ENCODE assay signal across 9 mouse cellular contexts in genomic region chr3:62458284-62459013, GRCm38 (mm10). TPM values are rescaled to one million over a fixed set of nuclear protein-coding genes. Genes with fewer than 3 reads are reported as not detected.
A peak's percentile ranks its signal among the peaks of the same experiment; 100 is the strongest.
DNase-seq lines count a peak whose midpoint lies in the region; ATAC-seq and TF ChIP-seq lines count a peak whose summit lies in the region.
"Had no signal": no experiment of that assay in that cellular context is flagged by ENCODE, and none has a peak within 500 bp of the region (broad histone marks: within the 10 kb centered on the region; RNA-seq: fewer than 3 reads in every experiment).

No protein-coding gene starts in this region.

- TF ChIP-seq EP300 in MEL (IDR thresholded peaks at IDR 0.05; ENCODE audit: low read depth in 1 of 2, low read length in 2 of 2): no peak
- TF ChIP-seq EP300 in lung, postnatal 0 days (IDR thresholded peaks at IDR 0.05): no peak

- TF ChIP-seq CTCF in MEL (IDR thresholded peaks at IDR 0.05 in 2 of 3, conservative IDR thresholded peaks at IDR 0.05 in 1 of 3; ENCODE audit: control insufficient read depth in 1 of 3, insufficient read depth in 1 of 3, low read depth in 2 of 3, low read length in 3 of 3, poor library complexity in 1 of 3, severe bottlenecking in 1 of 3): peak; percentile 57 to 62 (median 62)
- peak; percentile 88 for TF ChIP-seq CTCF in lung, postnatal 0 days (IDR thresholded peaks at IDR 0.05)

- H3K27ac ChIP-seq in MEL (ENCODE audit: control insufficient read depth, low read depth, low read length): no peak overlapping the region
- H3K27ac ChIP-seq in forebrain, embryonic 14.5 days (ENCODE audit: low read depth, low read length): no peak overlapping the region
- H3K27ac ChIP-seq in hindbrain, embryonic 10.5 days: no peak overlapping the region
- H3K27ac ChIP-seq in lung, postnatal 0 days (ENCODE audit: low read length): no peak overlapping the region
- H3K27ac ChIP-seq: heart, embryonic 15.5 days had no signal

- H3K4me1 ChIP-seq in MEL (ENCODE audit: control insufficient read depth in 1 of 2, insufficient read depth in 2 of 2, low read length in 2 of 2): peaks cover 0 to 5% of the 10 kb centered on the region in 2 experiments; a peak in 3 of 4 replicates
- H3K4me1 ChIP-seq in forebrain, embryonic 14.5 days (ENCODE audit: control insufficient read depth, insufficient read depth, low read length): peaks cover 19% of the 10 kb centered on the region
- peaks cover 21% of the 10 kb centered on the region for H3K4me1 ChIP-seq in hindbrain, embryonic 10.5 days (replicated peaks)
- H3K4me1 ChIP-seq in lung, postnatal 0 days (ENCODE audit: insufficient read depth, low read depth, low read length): peaks cover 3% of the 10 kb centered on the region; the same call in 1 of the 2 replicates
- H3K4me1 ChIP-seq: heart, embryonic 15.5 days had no signal

- TF ChIP-seq RAD21 in MEL (IDR thresholded peaks at IDR 0.05; ENCODE audit: low read depth, low read length): peak; percentile 42

- peaks cover 0 to 3% of the 10 kb centered on the region in 2 experiments; a peak in 2 of 4 replicates for H3K36me3 ChIP-seq in MEL (ENCODE audit: control insufficient read depth in 1 of 2, insufficient read depth in 2 of 2, low read length in 2 of 2)
- peaks cover 33% of the 10 kb centered on the region for H3K36me3 ChIP-seq in forebrain, embryonic 14.5 days (ENCODE audit: control insufficient read depth, insufficient read depth, low read length)
- H3K36me3 ChIP-seq in hindbrain, embryonic 10.5 days: peaks cover 45% of the 10 kb centered on the region
- peaks cover 14% of the 10 kb centered on the region; the same call in 1 of the 2 replicates for H3K36me3 ChIP-seq in lung, postnatal 0 days (ENCODE audit: insufficient read depth, low read length)

- DNase-seq in MEL (ENCODE audit: low read depth, low spot score): peak; percentile 55
- DNase-seq in c-Kit-positive CD71-positive TER-119-negative erythroid progenitor cells, embryonic 14.5 days (ENCODE audit: low read depth): peak; percentile 13
- DNase-seq in forebrain, embryonic 14.5 days (ENCODE audit: low spot score): peak; percentile 80
- DNase-seq in hindbrain, embryonic 10.5 days (ENCODE audit: low spot score): peak; percentile 59
- peak; percentile 40 to 78 for DNase-seq in layer of hippocampus, adult 18-20 months (ENCODE audit: low spot score in 2 of 2)
- DNase-seq in lung, postnatal 0 days (ENCODE audit: low spot score): peak; percentile 79
- peak; percentile 74 for DNase-seq in retina, postnatal 1 day
- peak; percentile 32 to 70 for DNase-seq in urinary bladder, postnatal 4 days (ENCODE audit: low spot score in 2 of 2)

- H3K9ac ChIP-seq in MEL (ENCODE audit: control insufficient read depth, low read depth, low read length, poor library complexity, severe bottlenecking): no peak overlapping the region
- H3K9ac ChIP-seq in forebrain, embryonic 14.5 days (ENCODE audit: low read length): no peak overlapping the region
- H3K9ac ChIP-seq in lung, postnatal 0 days (replicated peaks; ENCODE audit: low read depth): no peak overlapping the region
- H3K9ac ChIP-seq: heart, embryonic 15.5 days had no signal

- no peaks in the 10 kb centered on the region for H3K27me3 ChIP-seq in MEL (ENCODE audit: control insufficient read depth in 1 of 2, insufficient read depth in 2 of 2, low read length in 2 of 2)
- H3K27me3 ChIP-seq in forebrain, embryonic 14.5 days (replicated peaks; ENCODE audit: control insufficient read depth, insufficient read depth, low read length): no peaks in the 10 kb centered on the region
- H3K27me3 ChIP-seq in hindbrain, embryonic 10.5 days (ENCODE audit: insufficient read depth, poor library complexity, severe bottlenecking): no peaks in the 10 kb centered on the region
- H3K27me3 ChIP-seq in lung, postnatal 0 days (replicated peaks; ENCODE audit: insufficient read depth, low read length): no peaks in the 10 kb centered on the region
- H3K27me3 ChIP-seq: heart, embryonic 15.5 days had no signal

- TF ChIP-seq POLR2A in MEL (IDR thresholded peaks at IDR 0.05; ENCODE audit: control insufficient read depth in 1 of 2, insufficient read depth in 1 of 2, low read depth in 1 of 2, low read length in 2 of 2, poor library complexity in 1 of 2): no peak

- ATAC-seq in forebrain, embryonic 14.5 days: peak; percentile 75
- ATAC-seq in lung, postnatal 0 days: peak; percentile 78

- no peak overlapping the region for H3K4me3 ChIP-seq in MEL (ENCODE audit: control insufficient read depth in 1 of 2, insufficient read depth in 1 of 2, low read depth in 2 of 2, low read length in 2 of 2)
- H3K4me3 ChIP-seq in forebrain, embryonic 14.5 days (ENCODE audit: low read depth, low read length): no peak overlapping the region
- no peak overlapping the region for H3K4me3 ChIP-seq in hindbrain, embryonic 10.5 days
- H3K4me3 ChIP-seq in lung, postnatal 0 days (ENCODE audit: low read depth, low read length): no peak overlapping the region
- H3K4me3 ChIP-seq: heart, embryonic 15.5 days had no signal

- WGBS in forebrain, embryonic 14.5 days: 36% methylated on average over 6 of the region's 6 CpGs
- 51% methylated on average over 6 of the region's 6 CpGs for WGBS in hindbrain, embryonic 10.5 days
- 37% methylated on average over 6 of the region's 6 CpGs for WGBS in lung, postnatal 0 days

- H3K79me2 ChIP-seq in MEL (ENCODE audit: control insufficient read depth, insufficient read depth, low read length, poor library complexity): no peaks in the 10 kb centered on the region

- H3K4me2 ChIP-seq in forebrain, embryonic 14.5 days (ENCODE audit: low read length): no peak overlapping the region
- no peak overlapping the region for H3K4me2 ChIP-seq in lung, postnatal 0 days (replicated peaks; ENCODE audit: low read depth, low read length)
- H3K4me2 ChIP-seq: heart, embryonic 15.5 days had no signal

- no peaks in the 10 kb centered on the region for H3K9me3 ChIP-seq in MEL (replicated peaks; ENCODE audit: insufficient read depth, low read length)
- no peaks in the 10 kb centered on the region for H3K9me3 ChIP-seq in forebrain, embryonic 14.5 days (replicated peaks; ENCODE audit: control insufficient read depth, low read length)
- no peaks in the 10 kb centered on the region for H3K9me3 ChIP-seq in hindbrain, embryonic 10.5 days
- no peaks in the 10 kb centered on the region for H3K9me3 ChIP-seq in lung, postnatal 0 days (ENCODE audit: low read length)
- H3K9me3 ChIP-seq: heart, embryonic 15.5 days had no signal

TF ChIP-seq in MEL, 35 proteins besides CTCF, POLR2A, EP300 and RAD21:
- TF ChIP-seq ZNF384 (IDR thresholded peaks at IDR 0.05; ENCODE audit: low read depth, low read length) (no peak), POLR2AphosphoS5 (IDR thresholded peaks at IDR 0.05; ENCODE audit: borderline replicate concordance, low read depth, low read length) (no peak), BHLHE40 (IDR thresholded peaks at IDR 0.05; ENCODE audit: borderline replicate concordance, low read depth, low read length) (no peak), USF1 (IDR thresholded peaks at IDR 0.05; ENCODE audit: low read depth, low read length) (no peak), ETS1 (IDR thresholded peaks at IDR 0.05; ENCODE audit: low read depth, low read length) (no peak), MAX (IDR thresholded peaks at IDR 0.05; ENCODE audit: low read length) (no peak), UBTF (IDR thresholded peaks at IDR 0.05; ENCODE audit: borderline replicate concordance, insufficient read depth, low read depth, low read length) (no peak), MAZ (IDR thresholded peaks at IDR 0.05; ENCODE audit: low read depth, low read length) (no peak), RCOR1 (IDR thresholded peaks at IDR 0.05; ENCODE audit: low read depth, low read length) (no peak), ZC3H11A (IDR thresholded peaks at IDR 0.05; ENCODE audit: low read depth, low read length) (peak; percentile 8; the same call in 1 of the 2 replicates), GABPA (IDR thresholded peaks at IDR 0.05; ENCODE audit: low read depth, low read length) (no peak), NRF1 (IDR thresholded peaks at IDR 0.05; ENCODE audit: insufficient read depth, low read depth, low read length, poor library complexity, severe bottlenecking) (no peak), SMC3 (IDR thresholded peaks at IDR 0.05; ENCODE audit: low read depth, low read length) (peak; percentile 45)

RNA-seq across cellular contexts. Expression of gene Dhx36, which starts 48.4 kb away (rescaled TPM):
- total RNA-seq in MEL (2012; rRNA removed): 26.4 and 26.7 TPM in 2 replicates
- 10 to 100 TPM in 1 of 2 experiments, not detected in 1; 17.7 TPM for polyA plus RNA-seq in MEL (2012; ENCODE audit: insufficient read depth in 1 of 2, insufficient read length in 2 of 2, low read depth in 1 of 2, low replicate concordance in 2 of 2, missing spikeins in 1 of 2)
- 47.9 and 51.2 TPM in 2 replicates for polyA plus RNA-seq in forebrain, embryonic 14.5 days (2014; fragmentation: Nextera tagmentation; extraction: Ambion mirVana)
- polyA plus RNA-seq in hindbrain, embryonic 10.5 days (2016; fragmentation: Nextera tagmentation; extraction: Ambion mirVana): 29.2 and 33.1 TPM in 2 replicates
- total RNA-seq in layer of hippocampus, adult 18-20 months (2021): 10 to 100 TPM; 52.3 to 53.6 TPM
- polyA plus RNA-seq in lung, postnatal 0 days (2015; fragmentation: Nextera tagmentation; extraction: Ambion mirVana): 15.9 and 16.9 TPM in 2 replicates

Comparison
In these comparisons a context has a peak if more than half of its experiments do, and no peak if none do; other contexts are left out.
1. DNase-seq: peak in every context shown above with its lines; median percentile 80 in forebrain, embryonic 14.5 days; 79 in lung, postnatal 0 days; 74 in retina, postnatal 1 day; 59 in hindbrain, embryonic 10.5 days; 59 in layer of hippocampus, adult 18-20 months; 55 in MEL; 51 in urinary bladder, postnatal 4 days; 13 in c-Kit-positive CD71-positive TER-119-negative erythroid progenitor cells, embryonic 14.5 days.